In the genomic region with DNA sequence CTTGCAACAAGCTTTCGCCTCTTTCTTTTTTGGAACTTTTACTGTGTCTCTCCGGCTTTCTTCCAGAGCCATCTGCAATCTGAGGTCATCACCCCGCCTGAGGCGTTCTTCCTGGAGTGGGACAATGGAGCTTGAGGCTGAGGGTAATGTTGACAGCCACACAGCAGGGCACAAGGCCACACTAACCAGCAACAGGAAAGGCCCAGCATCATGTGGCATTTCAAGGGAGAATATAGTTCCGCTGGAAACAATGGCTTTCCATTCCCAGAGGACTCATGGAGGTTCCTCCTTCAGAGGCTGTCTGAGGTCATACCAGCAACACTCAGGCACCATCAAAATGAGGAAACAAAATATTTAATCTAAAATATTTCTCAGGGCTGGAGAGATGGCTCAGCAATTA, we compare ENCODE assay signal across 10 mouse cellular contexts. TPM values are rescaled to one million over a fixed set of nuclear protein-coding genes. Genes with fewer than 3 reads are reported as not detected.
A peak's percentile ranks its signal among the peaks of the same experiment; 100 is the strongest.
DNase-seq lines count a peak whose midpoint lies in the region; ATAC-seq and TF ChIP-seq lines count a peak whose summit lies in the region.
"Had no signal": no experiment of that assay in that cellular context is flagged by ENCODE, and none has a peak within 500 bp of the region (broad histone marks: within the 10 kb centered on the region; RNA-seq: fewer than 3 reads in every experiment).

No protein-coding gene starts in this region.

- no peaks in the 10 kb centered on the region for H3K9me3 ChIP-seq in heart, embryonic 16.5 days (replicated peaks; ENCODE audit: control insufficient read depth, low read length)
- no peaks in the 10 kb centered on the region for H3K9me3 ChIP-seq in lung, embryonic 14.5 days (ENCODE audit: low read depth, low read length)
- H3K9me3 ChIP-seq in intestine, embryonic 16.5 days (ENCODE audit: control insufficient read depth, low read length), result no peaks in the 10 kb centered on the region

- H3K27ac ChIP-seq in heart, embryonic 16.5 days (ENCODE audit: low read length), result no peak overlapping the region
- peak overlapping the region; percentile 24; the same call in 1 of the 2 replicates for H3K27ac ChIP-seq in lung, embryonic 14.5 days (ENCODE audit: low read depth)
- no peak overlapping the region for H3K27ac ChIP-seq in intestine, embryonic 16.5 days (ENCODE audit: low read length)

- H3K4me3 ChIP-seq in heart, embryonic 16.5 days (ENCODE audit: low read length), result no peak overlapping the region
- no peak overlapping the region for H3K4me3 ChIP-seq in lung, embryonic 14.5 days (ENCODE audit: low read depth, low read length)
- H3K4me3 ChIP-seq in intestine, embryonic 16.5 days (ENCODE audit: low read length), result no peak overlapping the region

- no peaks in the 10 kb centered on the region for H3K27me3 ChIP-seq in heart, embryonic 16.5 days (ENCODE audit: control insufficient read depth, insufficient read depth, low read length)
- H3K27me3 ChIP-seq in lung, embryonic 14.5 days (ENCODE audit: insufficient read depth, low read length), result no peaks in the 10 kb centered on the region
- H3K27me3 ChIP-seq in intestine, embryonic 16.5 days (replicated peaks; ENCODE audit: control insufficient read depth, insufficient read depth, low read length), result no peaks in the 10 kb centered on the region

- H3K4me1 ChIP-seq in heart, embryonic 16.5 days (ENCODE audit: control insufficient read depth, insufficient read depth, low read length), result peaks cover 3% of the 10 kb centered on the region; the same call in 1 of the 2 replicates
- no peaks in the 10 kb centered on the region for H3K4me1 ChIP-seq in lung, embryonic 14.5 days (ENCODE audit: insufficient read depth)
- no peaks in the 10 kb centered on the region for H3K4me1 ChIP-seq in intestine, embryonic 16.5 days (ENCODE audit: control insufficient read depth, insufficient read depth, low read length)

- no peak for TF ChIP-seq CTCF in lung, embryonic 14.5 days (IDR thresholded peaks at IDR 0.05; ENCODE audit: low read depth)

- no peak overlapping the region for H3K4me2 ChIP-seq in heart, embryonic 16.5 days (ENCODE audit: low read depth, low read length)
- H3K4me2 ChIP-seq in lung, embryonic 14.5 days, result no peak overlapping the region
- no peak overlapping the region for H3K4me2 ChIP-seq in intestine, embryonic 16.5 days (ENCODE audit: low read depth, low read length)

- no peaks in the 10 kb centered on the region; the same call in 1 of the 2 replicates for H3K36me3 ChIP-seq in heart, embryonic 16.5 days (ENCODE audit: control insufficient read depth, insufficient read depth)
- peaks cover 13% of the 10 kb centered on the region; the same call in 1 of the 2 replicates for H3K36me3 ChIP-seq in lung, embryonic 14.5 days (ENCODE audit: insufficient read depth)
- H3K36me3 ChIP-seq in intestine, embryonic 16.5 days (ENCODE audit: control insufficient read depth, insufficient read depth, low read length), result no peaks in the 10 kb centered on the region

- H3K9ac ChIP-seq in heart, embryonic 16.5 days (ENCODE audit: low read length), result no peak overlapping the region
- no peak overlapping the region for H3K9ac ChIP-seq in lung, embryonic 14.5 days
- H3K9ac ChIP-seq in intestine, embryonic 16.5 days (ENCODE audit: low read depth, low read length), result no peak overlapping the region

- WGBS in heart, embryonic 16.5 days, result 60% methylated on average over 5 of the region's 5 CpGs
- WGBS in lung, embryonic 14.5 days, result 61% methylated on average over 5 of the region's 5 CpGs
- WGBS in intestine, embryonic 16.5 days, result 78% methylated on average over 5 of the region's 5 CpGs

- intact Hi-C loops in gastrocnemius, postnatal 14 days (cut with DNase I; ENCODE audit: low total_unique reads), result no loop called here

- peak; percentile 77 for ATAC-seq in heart, embryonic 16.5 days (replicated peaks; ENCODE audit: extremely low read depth, insufficient read depth, low FRiP score)
- peak; percentile 24; the same call in 1 of the 2 replicates for ATAC-seq in lung, embryonic 14.5 days (ENCODE audit: insufficient read depth)
- no peak for ATAC-seq in intestine, embryonic 16.5 days

- DNase-seq in gastrocnemius, postnatal 14 days, result peak; percentile 15
- DNase-seq in gastrocnemius, adult 8-10 months (ENCODE audit: low spot score in 2 of 2), result no peak
- peak; percentile 55 for DNase-seq in adrenal gland, postnatal 14 days
- peak; percentile 59 for DNase-seq in lung, embryonic 14.5 days
- no peak for DNase-seq in cerebellum, postnatal 10 days
- DNase-seq in right cerebral cortex, adult 18-20 months, result no peak
- DNase-seq: layer of hippocampus, postnatal 36 days had no signal

RNA-seq across cellular contexts. Expression of a gene that starts 28.6 kb away (rescaled TPM):
- 1 to 10 TPM; 7.6 to 7.9 TPM for total RNA-seq in gastrocnemius, postnatal 14 days (2021)
- total RNA-seq in gastrocnemius, adult 8-10 months (2022), result 1 to 10 TPM; 2.9 to 7.2 (median 4.7) TPM
- total RNA-seq in adrenal gland, postnatal 14 days (2021), result 15.3 and 16.0 TPM in 2 replicates
- 11.6 and 13.3 TPM in 2 replicates for polyA plus RNA-seq in heart, embryonic 16.5 days (2015; fragmentation: Nextera tagmentation; extraction: Ambion mirVana)
- polyA plus RNA-seq in lung, embryonic 14.5 days (2014; fragmentation: Nextera tagmentation; extraction: Ambion mirVana), result 48.9 and 54.1 TPM in 2 replicates
- 18.9 and 19.2 TPM in 2 replicates for polyA plus RNA-seq in intestine, embryonic 16.5 days (2015; fragmentation: Nextera tagmentation; extraction: Ambion mirVana)

RNA-seq across cellular contexts. Expression of a gene that starts 39.4 kb away (rescaled TPM):
- total RNA-seq in gastrocnemius, postnatal 14 days (2021), result 1 to 10 TPM; 5.9 TPM
- total RNA-seq in gastrocnemius, adult 8-10 months (2022), result 1 to 10 TPM; 2.0 to 4.6 (median 2.3) TPM
- 16.7 and 20.0 TPM in 2 replicates for total RNA-seq in adrenal gland, postnatal 14 days (2021)
- polyA plus RNA-seq in heart, embryonic 16.5 days (2015; fragmentation: Nextera tagmentation; extraction: Ambion mirVana), result 27.4 and 28.9 TPM in 2 replicates
- 62.8 and 69.6 TPM in 2 replicates for polyA plus RNA-seq in lung, embryonic 14.5 days (2014; fragmentation: Nextera tagmentation; extraction: Ambion mirVana)
- polyA plus RNA-seq in intestine, embryonic 16.5 days (2015; fragmentation: Nextera tagmentation; extraction: Ambion mirVana), result 34.2 and 34.9 TPM in 2 replicates

RNA-seq across cellular contexts. Expression of a gene that starts 45.9 kb away (rescaled TPM):
- 10 to 100 TPM; 19.4 to 24.8 TPM for total RNA-seq in gastrocnemius, postnatal 14 days (2021)
- 10 to 100 TPM; 18.3 to 23.2 (median 21.5) TPM for total RNA-seq in gastrocnemius, adult 8-10 months (2022)
- total RNA-seq in adrenal gland, postnatal 14 days (2021), result 35.2 and 38.7 TPM in 2 replicates
- 19.0 and 19.7 TPM in 2 replicates for polyA plus RNA-seq in heart, embryonic 16.5 days (2015; fragmentation: Nextera tagmentation; extraction: Ambion mirVana)
- polyA plus RNA-seq in lung, embryonic 14.5 days (2014; fragmentation: Nextera tagmentation; extraction: Ambion mirVana), result 26.1 and 30.0 TPM in 2 replicates
- polyA plus RNA-seq in intestine, embryonic 16.5 days (2015; fragmentation: Nextera tagmentation; extraction: Ambion mirVana), result 13.9 and 15.6 TPM in 2 replicates

RNA-seq across cellular contexts. Expression of a gene that starts 48.3 kb away (rescaled TPM):
- 100 to 1,000 TPM; 142 to 192 TPM for total RNA-seq in gastrocnemius, postnatal 14 days (2021)
- total RNA-seq in gastrocnemius, adult 8-10 months (2022), result 1 to 10 TPM; 3.1 to 7.2 (median 4.4) TPM
- total RNA-seq in adrenal gland, postnatal 14 days (2021), result 23.5 and 34.4 TPM in 2 replicates
- polyA plus RNA-seq in heart, embryonic 16.5 days (2015; fragmentation: Nextera tagmentation; extraction: Ambion mirVana), result 125 and 225 TPM in 2 replicates
- polyA plus RNA-seq in lung, embryonic 14.5 days (2014; fragmentation: Nextera tagmentation; extraction: Ambion mirVana), result 615 and 660 TPM in 2 replicates
- 229 and 237 TPM in 2 replicates for polyA plus RNA-seq in intestine, embryonic 16.5 days (2015; fragmentation: Nextera tagmentation; extraction: Ambion mirVana)
- polyA plus RNA-seq: C2C12 had no signal

Comparison
In these comparisons a context has a peak if more than half of its experiments do, and no peak if none do; other contexts are left out.
1. DNase-seq: peak in gastrocnemius, postnatal 14 days (single experiment), adrenal gland, postnatal 14 days (single experiment) and lung, embryonic 14.5 days (single experiment); none in gastrocnemius, adult 8-10 months (0 of 2), cerebellum, postnatal 10 days (0 of 2) and right cerebral cortex, adult 18-20 months (single experiment).